Mouse (Mus musculus): ENCODE data around the gene Abhd5. TPM values are rescaled to one million over a fixed set of nuclear protein-coding genes. Genes with fewer than 3 reads are reported as not detected.

Gene Abhd5
- total and polyA plus RNA-seq, 2 experiments from 2014 or later: 28.2 to 33.9 TPM

- no peaks in the 10 kb centered on the region for H3K9me3 ChIP-seq (ENCODE audit: low read length)
- H3K9ac ChIP-seq: no peak overlapping the region
- WGBS: 100% methylated on average over 1 of the region's 1 CpGs
- no peak for DNase-seq
- H3K27me3 ChIP-seq (ENCODE audit: insufficient read depth, low read length): no peaks in the 10 kb centered on the region
- no peak for ATAC-seq
- no peak overlapping the region for H3K4me3 ChIP-seq (ENCODE audit: low read depth, low read length)
- no peak overlapping the region for H3K27ac ChIP-seq (ENCODE audit: low read depth, low read length)
- H3K4me2 ChIP-seq (ENCODE audit: low read depth): no peak overlapping the region
- H3K36me3 ChIP-seq (ENCODE audit: insufficient read depth): no peaks in the 10 kb centered on the region
- no peaks in the 10 kb centered on the region for H3K4me1 ChIP-seq (ENCODE audit: insufficient read depth)
- TF ChIP-seq CTCF (IDR thresholded peaks at IDR 0.05; ENCODE audit: low read depth): no peak
Measured at GRCm38 (mm10) chr9:122364171-122364570, 12.8 kb downstream of the Abhd5 start.

GRCm38 (mm10) chr9:122370292-122370794, 18.9 kb downstream of the Abhd5 start:
- Histone ChIP-seq H3K4me3 (ENCODE audit: low read depth, low read length) (no peak overlapping the region), H3K27me3 (ENCODE audit: insufficient read depth, low read length) (no peaks in the 10 kb centered on the region), H3K27ac (ENCODE audit: low read depth, low read length) (no peak overlapping the region), H3K9me3 (ENCODE audit: low read length) (no peaks in the 10 kb centered on the region), H3K9ac (no peak overlapping the region), H3K4me1 (ENCODE audit: insufficient read depth) (no peaks in the 10 kb centered on the region), H3K4me2 (ENCODE audit: low read depth) (no peak overlapping the region), H3K36me3 (ENCODE audit: insufficient read depth) (no peaks in the 10 kb centered on the region)
- no peak for TF ChIP-seq CTCF (IDR thresholded peaks at IDR 0.05; ENCODE audit: low read depth)
- WGBS: 95% methylated on average over 6 of the region's 6 CpGs
- DNase-seq (no peak), ATAC-seq (no peak)

- Histone ChIP-seq H3K27me3 (ENCODE audit: insufficient read depth, low read length) (no peaks in the 10 kb centered on the region), H3K4me1 (ENCODE audit: insufficient read depth) (no peaks in the 10 kb centered on the region), H3K4me3 (ENCODE audit: low read depth, low read length) (no peak overlapping the region), H3K9me3 (ENCODE audit: low read length) (no peaks in the 10 kb centered on the region), H3K4me2 (ENCODE audit: low read depth) (no peak overlapping the region), H3K27ac (ENCODE audit: low read depth, low read length) (no peak overlapping the region), H3K36me3 (ENCODE audit: insufficient read depth) (no peaks in the 10 kb centered on the region), H3K9ac (no peak overlapping the region)
- DNase-seq (no peak), ATAC-seq (no peak)
- WGBS: 60% methylated on average over 4 of the region's 4 CpGs
- no peak for TF ChIP-seq CTCF (IDR thresholded peaks at IDR 0.05; ENCODE audit: low read depth)
Measured at GRCm38 (mm10) chr9:122372506-122372905, 21.1 kb downstream of the Abhd5 start.

DNA sequence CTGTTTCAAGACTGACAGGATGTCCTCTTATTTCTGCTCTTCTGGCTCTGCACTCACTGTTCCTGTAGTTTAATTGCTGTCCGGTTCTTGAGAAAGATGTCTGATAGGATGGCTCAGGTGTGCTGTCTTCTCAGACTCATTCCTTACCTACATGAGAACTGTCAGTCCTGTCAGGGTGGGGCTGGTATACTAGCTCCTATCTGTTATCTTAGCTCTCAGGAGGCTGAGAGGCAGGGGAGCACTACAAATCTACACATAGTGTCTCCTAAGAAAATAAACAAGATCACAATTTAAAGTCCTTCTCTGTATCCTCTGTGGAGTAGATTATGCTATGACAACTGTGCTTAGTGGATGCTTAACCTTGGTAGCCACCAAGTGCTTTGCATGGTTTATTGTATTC, 21.6 kb downstream of the Abhd5 start:
- ATAC-seq: no peak
- H3K36me3 ChIP-seq (ENCODE audit: insufficient read depth): no peaks in the 10 kb centered on the region; the same call in 1 of the 2 replicates

DNA sequence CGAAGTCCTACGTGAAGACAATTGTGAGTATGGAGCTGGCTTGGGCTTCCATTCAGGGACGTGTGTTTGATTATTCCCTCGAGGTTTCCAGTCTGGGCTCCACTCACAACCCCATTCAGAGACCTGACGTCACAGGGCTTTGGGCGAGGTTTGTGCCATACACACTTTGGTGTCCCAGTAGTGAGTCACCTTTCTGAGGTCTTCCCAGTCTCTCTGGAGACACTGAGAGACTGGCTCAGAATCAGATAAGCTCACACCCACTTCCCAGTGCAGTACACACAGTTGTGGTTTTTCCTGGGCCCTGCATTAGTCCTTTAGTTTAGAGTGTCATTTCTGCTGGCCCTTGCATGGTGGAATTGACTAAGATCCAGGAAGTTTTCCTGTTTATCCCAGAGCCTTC, 27.6 kb downstream of the Abhd5 start:
- Histone ChIP-seq H3K9ac (no peak overlapping the region), H3K36me3 (ENCODE audit: insufficient read depth) (peaks cover 13% of the 10 kb centered on the region), H3K27me3 (ENCODE audit: insufficient read depth, low read length) (no peaks in the 10 kb centered on the region), H3K4me3 (ENCODE audit: low read depth, low read length) (no peak overlapping the region), H3K27ac (ENCODE audit: low read depth, low read length) (no peak overlapping the region), H3K9me3 (ENCODE audit: low read length) (no peaks in the 10 kb centered on the region), H3K4me2 (ENCODE audit: low read depth) (no peak overlapping the region), H3K4me1 (ENCODE audit: insufficient read depth) (no peaks in the 10 kb centered on the region)
- 87% methylated on average over 6 of the region's 6 CpGs for WGBS
- DNase-seq: no peak
- TF ChIP-seq CTCF (IDR thresholded peaks at IDR 0.05; ENCODE audit: low read depth): no peak
- ATAC-seq: no peak

More for the DNA sequence above, 21.6 kb downstream of the Abhd5 start:
- Histone ChIP-seq H3K4me1 (ENCODE audit: insufficient read depth) (no peaks in the 10 kb centered on the region), H3K27me3 (ENCODE audit: insufficient read depth, low read length) (no peaks in the 10 kb centered on the region), H3K9me3 (ENCODE audit: low read length) (no peaks in the 10 kb centered on the region), H3K27ac (ENCODE audit: low read depth, low read length) (no peak overlapping the region), H3K4me2 (ENCODE audit: low read depth) (no peak overlapping the region), H3K4me3 (ENCODE audit: low read depth, low read length) (no peak overlapping the region), H3K9ac (no peak overlapping the region)
- no peak for DNase-seq
- WGBS: 90% methylated on average over 1 of the region's 1 CpGs
- no peak for TF ChIP-seq CTCF (IDR thresholded peaks at IDR 0.05; ENCODE audit: low read depth)

DNA sequence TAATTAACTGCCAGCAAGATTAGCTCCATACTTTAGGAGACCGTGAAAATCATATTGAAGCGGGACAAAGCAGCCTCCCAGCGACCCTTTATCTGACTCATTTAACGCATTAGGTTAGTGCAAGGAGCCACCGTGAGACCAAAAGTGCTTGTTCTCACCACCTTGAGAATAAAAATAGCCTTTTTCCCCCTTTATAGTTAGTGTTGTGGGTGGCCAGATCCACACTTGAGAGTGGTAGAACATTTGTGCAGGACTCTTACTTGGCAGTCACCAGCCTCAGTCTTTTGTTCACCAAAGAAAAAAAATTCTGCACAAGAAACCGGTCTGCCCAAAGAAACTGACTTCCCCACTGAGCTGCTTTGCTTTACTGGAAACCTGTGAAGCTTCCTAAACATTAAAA, 29.6 kb downstream of the Abhd5 start:
- H3K9me3 ChIP-seq (ENCODE audit: low read length): no peaks in the 10 kb centered on the region
- ATAC-seq (no peak), DNase-seq (no peak)
- no peak overlapping the region for H3K9ac ChIP-seq
- H3K4me2 ChIP-seq (ENCODE audit: low read depth): no peak overlapping the region
- no peak overlapping the region for H3K4me3 ChIP-seq (ENCODE audit: low read depth, low read length)
- H3K36me3 ChIP-seq (ENCODE audit: insufficient read depth): peaks cover 16% of the 10 kb centered on the region
- no peak overlapping the region for H3K27ac ChIP-seq (ENCODE audit: low read depth, low read length)
- TF ChIP-seq CTCF (IDR thresholded peaks at IDR 0.05; ENCODE audit: low read depth): no peak
- H3K4me1 ChIP-seq (ENCODE audit: insufficient read depth): no peaks in the 10 kb centered on the region
- H3K27me3 ChIP-seq (ENCODE audit: insufficient read depth, low read length): no peaks in the 10 kb centered on the region
- WGBS: 54% methylated on average over 6 of the region's 6 CpGs

DNA sequence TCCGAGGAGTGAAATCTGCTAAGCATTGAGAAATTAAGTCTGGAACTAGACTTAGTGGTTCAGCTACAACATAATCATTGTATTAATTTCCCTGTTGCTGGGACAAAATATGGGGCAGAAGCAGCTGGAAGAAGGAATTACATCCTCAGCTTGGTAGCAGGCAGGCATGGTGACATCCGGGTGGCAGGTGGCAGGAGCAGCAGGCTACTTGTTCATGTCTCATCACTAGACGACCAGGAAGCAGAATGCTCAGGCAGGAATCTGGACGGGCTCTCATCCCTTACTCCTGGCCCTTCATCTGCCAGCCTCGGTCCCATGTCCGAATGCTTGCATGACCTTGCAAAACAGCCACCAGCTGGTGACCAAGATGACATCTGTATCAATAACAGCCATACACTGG, 30.6 kb downstream of the Abhd5 start:
- Histone ChIP-seq H3K27me3 (ENCODE audit: insufficient read depth, low read length) (no peaks in the 10 kb centered on the region), H3K36me3 (ENCODE audit: insufficient read depth) (peaks cover 16% of the 10 kb centered on the region), H3K9ac (no peak overlapping the region), H3K27ac (ENCODE audit: low read depth, low read length) (no peak overlapping the region), H3K4me2 (ENCODE audit: low read depth) (no peak overlapping the region), H3K9me3 (ENCODE audit: low read length) (no peaks in the 10 kb centered on the region), H3K4me1 (ENCODE audit: insufficient read depth) (no peaks in the 10 kb centered on the region), H3K4me3 (ENCODE audit: low read depth, low read length) (no peak overlapping the region)
- ATAC-seq: no peak
- no peak for DNase-seq
- TF ChIP-seq CTCF (IDR thresholded peaks at IDR 0.05; ENCODE audit: low read depth): no peak
- 90% methylated on average over 6 of the region's 6 CpGs for WGBS
